Mouse (Mus musculus) inflammation-experienced regulatory T-cells, adult 6 months (primary cell): Measurements from ENCODE around the gene Hsd17b10. TPM values are rescaled to one million over a fixed set of nuclear protein-coding genes. Genes with fewer than 3 reads are reported as not detected.

Source experiments
- ATAC-seq: one replicate; pipeline ENCODE4 v1.8.0; 2017
- polyA plus RNA-seq, 3 experiments: library from polyadenylated mRNA; unstranded; fragments of 100-300 nt; shearing (Covaris generic); gene quantifications; one replicate each; pipeline ENCODE4 v1.2.1; 2017

Hsd17b10 gene
- polyA plus RNA-seq = 100 to 1,000 TPM; 101 to 136 (median 117) TPM

GRCm38 (mm10) chrX:152001737-152002710 lies at the start of gene Hsd17b10:
Gene Hsd17b10 (plus strand): TSS chrX:152001845.
- ATAC-seq = peak; percentile 96

- ATAC-seq = no peak
Measured at GRCm38 (mm10) chrX:151999006-151999710, 2.5 kb upstream of the Hsd17b10 start.

- no peak for ATAC-seq
Measured at GRCm38 (mm10) chrX:152001182-152001684, 412 bp upstream of the Hsd17b10 start.

- no peak for ATAC-seq
Measured at GRCm38 (mm10) chrX:152002865-152003264, 1.2 kb downstream of the Hsd17b10 start.

- ATAC-seq = no peak
Measured at GRCm38 (mm10) chrX:152007863-152008262, 6.2 kb downstream of the Hsd17b10 start.

GRCm38 (mm10) chrX:152015752-152016150 lies 14.1 kb downstream of the Hsd17b10 start:
- no peak for ATAC-seq

GRCm38 (mm10) chrX:152016151-152017145 lies 14.8 kb downstream of the Hsd17b10 start, which contains the start of the genes Ribc1 and Smc1a:
Gene Ribc1 (minus strand): TSS chrX:152016295.
Gene Smc1a (plus strand): TSS chrX:152016428.
- peak; percentile 93 for ATAC-seq

- ATAC-seq = no peak
Measured at GRCm38 (mm10) chrX:152017186-152017585, 15.5 kb downstream of the Hsd17b10 start.

- no peak for ATAC-seq
Measured at GRCm38 (mm10) chrX:152019294-152019693, 17.6 kb downstream of the Hsd17b10 start.

GRCm38 (mm10) chrX:152039865-152040264 lies 38.2 kb downstream of the Hsd17b10 start:
- ATAC-seq = no peak

GRCm38 (mm10) chrX:152047230-152047629 lies 45.6 kb downstream of the Hsd17b10 start:
- no peak for ATAC-seq

- ATAC-seq = no peak
Measured at GRCm38 (mm10) chrX:152052546-152052945, 50.9 kb downstream of the Hsd17b10 start.

Other genes with a start within 250 kb of the Hsd17b10 start
- gene Huwe1, start 201.0 kb upstream of the Hsd17b10 start, polyA plus RNA-seq = 10 to 100 TPM; 32.7 to 68.5 (median 67.2) TPM
- gene Ribc1, start 14.4 kb downstream of the Hsd17b10 start, polyA plus RNA-seq = 1 to 10 TPM; 1.4 to 1.9 (median 1.8) TPM
- 100 to 1,000 TPM in 1 of 3 experiments, 10 to 100 TPM in 2; 80.1 to 110 (median 94.3) TPM for gene Smc1a, start 14.6 kb downstream of the Hsd17b10 start, polyA plus RNA-seq
- under 1 TPM in 2 of 3 experiments, not detected in 1; 0.35 to 0.36 TPM for gene Iqsec2, start 142.4 kb downstream of the Hsd17b10 start, polyA plus RNA-seq
- 10 to 100 TPM; 24.4 to 35.0 (median 26.8) TPM for gene Kdm5c, start 231.2 kb downstream of the Hsd17b10 start, polyA plus RNA-seq